Mouse (Mus musculus): ENCODE measurements around the gene Slc38a8. TPM values are rescaled to one million over a fixed set of nuclear protein-coding genes. Genes with fewer than 3 reads are reported as not detected.

The Slc38a8 gene
- not detected for polyA plus RNA-seq (2014; fragmentation: Illumina TruSeq; extraction: RNeasy Lipid Tissue Mini Kit (QIAGEN cat#74804); ENCODE audit: low read depth, low replicate concordance)

DNA sequence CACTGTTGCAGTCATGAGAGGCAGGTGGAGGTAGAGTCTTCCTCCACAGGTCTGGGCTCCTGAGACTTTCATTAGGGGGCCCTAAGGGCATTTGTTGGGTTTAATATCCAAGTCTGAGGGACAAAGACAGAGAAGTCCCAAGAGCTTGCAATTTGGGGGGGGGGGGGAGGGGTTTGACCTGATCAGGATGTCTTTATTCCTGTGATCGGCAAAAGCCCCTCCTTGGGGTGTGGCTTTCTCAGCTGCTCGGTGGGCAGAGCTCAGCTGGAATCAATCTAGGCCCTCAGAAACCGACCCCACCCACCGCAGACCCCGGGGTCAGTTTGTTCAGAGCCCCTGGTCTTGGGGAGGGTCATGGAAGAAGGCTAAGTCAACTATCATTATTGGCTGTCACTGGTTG lies at the start of gene Slc38a8:
Slc38a8 (minus strand) TSS at position 101 of the 400 bp plus-strand sequence.

DNA sequence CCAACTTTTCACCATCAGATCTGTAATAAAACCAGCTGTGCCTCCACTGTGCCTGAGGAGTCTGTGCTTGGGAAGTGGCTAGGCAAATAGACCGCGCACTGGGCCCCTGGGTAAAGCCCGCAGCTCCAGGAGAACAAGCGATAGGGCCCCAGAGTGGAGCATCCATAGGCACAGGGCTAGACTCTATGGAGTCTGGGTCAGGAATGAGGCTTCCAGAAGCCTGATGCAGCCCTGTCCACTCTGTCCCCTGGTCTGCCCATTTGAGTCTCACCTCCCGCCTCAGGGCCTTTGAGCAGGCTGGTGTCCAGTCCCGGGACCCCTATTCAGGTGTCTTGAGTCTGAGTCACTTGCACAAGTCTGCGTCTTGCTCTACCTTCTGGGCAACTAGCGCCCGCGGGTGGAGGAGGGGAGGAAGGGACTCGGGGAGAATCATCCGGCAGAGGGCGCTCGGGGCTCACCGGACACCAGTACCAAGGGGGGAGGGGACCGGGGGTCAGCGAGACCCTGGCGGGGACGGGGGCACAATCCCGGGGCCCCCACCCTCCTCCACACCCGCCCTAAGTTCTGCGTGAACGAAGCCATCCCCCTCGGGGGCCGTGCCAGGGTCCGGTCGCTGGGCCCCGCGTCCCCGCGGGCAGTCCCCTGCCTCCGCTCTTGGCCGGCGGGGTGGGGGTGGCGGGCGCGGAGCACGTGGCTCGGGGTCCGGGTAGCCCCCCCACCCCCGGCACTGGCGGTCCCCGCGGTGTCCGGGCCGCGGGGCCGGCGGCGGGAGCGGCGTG lies 55.1 kb downstream of the Slc38a8 start, which contains the start of gene Necab2:
Necab2 (plus strand) TSS at position 509 of the 779 bp plus-strand sequence.

GRCm38 (mm10) chr8:119433582-119434174 lies 67.8 kb downstream of the Slc38a8 start, which contains the start of gene Osgin1:
Osgin1 (plus strand) TSS chr8:119434124.

Other genes starting within 250 kb of the Slc38a8 start
- 112 TPM for gene Hsbp1, start 157.2 kb downstream of the Slc38a8 start, polyA plus RNA-seq (2014; fragmentation: Illumina TruSeq; extraction: RNeasy Lipid Tissue Mini Kit (QIAGEN cat#74804); ENCODE audit: low read depth, low replicate concordance)
- 6.6 TPM for gene Mlycd, start 106.8 kb downstream of the Slc38a8 start, polyA plus RNA-seq (2014; fragmentation: Illumina TruSeq; extraction: RNeasy Lipid Tissue Mini Kit (QIAGEN cat#74804); ENCODE audit: low read depth, low replicate concordance)
- gene Osgin1, start 67.6 kb downstream of the Slc38a8 start, polyA plus RNA-seq (2014; fragmentation: Illumina TruSeq; extraction: RNeasy Lipid Tissue Mini Kit (QIAGEN cat#74804); ENCODE audit: low read depth, low replicate concordance): 5.6 TPM
- gene Necab2, start 55.0 kb downstream of the Slc38a8 start, polyA plus RNA-seq (2014; fragmentation: Illumina TruSeq; extraction: RNeasy Lipid Tissue Mini Kit (QIAGEN cat#74804); ENCODE audit: low read depth, low replicate concordance): not detected
- 13.8 TPM for gene Mbtps1, start 57.0 kb upstream of the Slc38a8 start, polyA plus RNA-seq (2014; fragmentation: Illumina TruSeq; extraction: RNeasy Lipid Tissue Mini Kit (QIAGEN cat#74804); ENCODE audit: low read depth, low replicate concordance)
- 2.6 TPM for gene Hsdl1, start 73.5 kb upstream of the Slc38a8 start, polyA plus RNA-seq (2014; fragmentation: Illumina TruSeq; extraction: RNeasy Lipid Tissue Mini Kit (QIAGEN cat#74804); ENCODE audit: low read depth, low replicate concordance)
- gene Dnaaf1, start 73.5 kb upstream of the Slc38a8 start, polyA plus RNA-seq (2014; fragmentation: Illumina TruSeq; extraction: RNeasy Lipid Tissue Mini Kit (QIAGEN cat#74804); ENCODE audit: low read depth, low replicate concordance): not detected
- not detected for gene Taf1c, start 103.5 kb upstream of the Slc38a8 start, polyA plus RNA-seq (2014; fragmentation: Illumina TruSeq; extraction: RNeasy Lipid Tissue Mini Kit (QIAGEN cat#74804); ENCODE audit: low read depth, low replicate concordance)
- gene Adad2, start 111.0 kb upstream of the Slc38a8 start, polyA plus RNA-seq (2014; fragmentation: Illumina TruSeq; extraction: RNeasy Lipid Tissue Mini Kit (QIAGEN cat#74804); ENCODE audit: low read depth, low replicate concordance): not detected
- gene Kcng4, start 134.0 kb upstream of the Slc38a8 start, polyA plus RNA-seq (2014; fragmentation: Illumina TruSeq; extraction: RNeasy Lipid Tissue Mini Kit (QIAGEN cat#74804); ENCODE audit: low read depth, low replicate concordance): not detected
- gene Wfdc1, start 164.7 kb upstream of the Slc38a8 start, polyA plus RNA-seq (2014; fragmentation: Illumina TruSeq; extraction: RNeasy Lipid Tissue Mini Kit (QIAGEN cat#74804); ENCODE audit: low read depth, low replicate concordance): 2.4 TPM
- not detected for gene Atp2c2, start 198.3 kb upstream of the Slc38a8 start, polyA plus RNA-seq (2014; fragmentation: Illumina TruSeq; extraction: RNeasy Lipid Tissue Mini Kit (QIAGEN cat#74804); ENCODE audit: low read depth, low replicate concordance)